In the genomic region with DNA sequence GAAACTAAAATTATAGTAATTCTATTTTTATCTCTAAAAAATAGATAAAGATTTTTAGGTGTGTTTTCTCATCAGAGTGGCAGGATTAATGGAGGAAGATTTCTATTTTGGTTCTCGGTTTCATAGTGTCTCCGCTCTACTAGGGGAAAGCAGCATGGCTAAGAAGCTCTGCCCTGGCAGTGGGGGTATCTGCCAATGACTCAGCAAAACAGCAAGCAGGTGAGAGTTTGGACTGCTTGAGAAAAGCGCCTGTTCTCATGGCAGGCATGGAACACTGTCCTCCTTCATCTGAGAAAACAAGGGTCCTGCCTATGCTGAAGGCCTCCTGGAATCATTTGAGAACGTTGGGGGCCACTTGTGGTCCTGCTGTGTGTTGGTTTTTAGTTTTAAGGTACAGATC, we compare ENCODE assay signal across 29 mouse cellular contexts. TPM values are rescaled to one million over a fixed set of nuclear protein-coding genes. Genes with fewer than 3 reads are reported as not detected.
DNase-seq lines count a peak whose midpoint lies in the region; ATAC-seq and TF ChIP-seq lines count a peak whose summit lies in the region.
"Had no signal": no experiment of that assay in that cellular context is flagged by ENCODE, and none has a peak within 500 bp of the region (broad histone marks: within the 10 kb centered on the region; RNA-seq: fewer than 3 reads in every experiment).

No protein-coding gene starts in this region.

- no peak overlapping the region for H3K4me3 ChIP-seq in liver, embryonic 11.5 days (ENCODE audit: low read depth, low read length)
- no peak overlapping the region for H3K4me3 ChIP-seq in liver, postnatal 0 days (ENCODE audit: low read depth, low read length)
- H3K4me3 ChIP-seq: embryonic facial prominence, embryonic 12.5 days; embryonic facial prominence, embryonic 15.5 days; erythroblast, embryonic 14.5 days; forebrain, embryonic 10.5 days; forebrain, embryonic 13.5 days; heart, adult 2 months; heart, embryonic 10.5 days; heart, embryonic 13.5 days; hindbrain, embryonic 12.5 days; hindbrain, embryonic 15.5 days had no signal

- H3K9ac ChIP-seq in liver, embryonic 11.5 days (ENCODE audit: low read depth, low read length): no peak overlapping the region
- no peak overlapping the region for H3K9ac ChIP-seq in liver, postnatal 0 days (replicated peaks)
- H3K9ac ChIP-seq: embryonic facial prominence, embryonic 12.5 days; embryonic facial prominence, embryonic 15.5 days; forebrain, embryonic 13.5 days; heart, embryonic 13.5 days; hindbrain, embryonic 12.5 days; hindbrain, embryonic 15.5 days had no signal

- no peak for TF ChIP-seq EP300 in liver, postnatal 0 days (IDR thresholded peaks at IDR 0.05; ENCODE audit: low read depth)

- 75% methylated on average over 4 of the region's 4 CpGs for WGBS in liver, embryonic 11.5 days
- 68% methylated on average over 4 of the region's 4 CpGs for WGBS in liver, postnatal 0 days (ENCODE audit: insufficient replicate concordance)

- H3K36me3 ChIP-seq in liver, embryonic 11.5 days (ENCODE audit: control insufficient read depth, insufficient read depth, low read length): no peaks in the 10 kb centered on the region
- no peaks in the 10 kb centered on the region for H3K36me3 ChIP-seq in liver, postnatal 0 days (replicated peaks; ENCODE audit: insufficient read depth, low read length)
- H3K36me3 ChIP-seq: embryonic facial prominence, embryonic 12.5 days; embryonic facial prominence, embryonic 15.5 days; G1E; heart, embryonic 10.5 days; heart, embryonic 13.5 days had no signal

- H3K9me3 ChIP-seq in liver, embryonic 11.5 days (ENCODE audit: control insufficient read depth, low read length): no peaks in the 10 kb centered on the region
- H3K9me3 ChIP-seq in liver, postnatal 0 days (ENCODE audit: low read length): no peaks in the 10 kb centered on the region
- H3K9me3 ChIP-seq: embryonic facial prominence, embryonic 12.5 days; embryonic facial prominence, embryonic 15.5 days; forebrain, embryonic 10.5 days; forebrain, embryonic 13.5 days; G1E; heart, embryonic 10.5 days; heart, embryonic 13.5 days; hindbrain, embryonic 12.5 days; hindbrain, embryonic 15.5 days had no signal

- no peak for ATAC-seq in liver, embryonic 11.5 days (replicated peaks; ENCODE audit: low FRiP score)
- 0 out of 2 replicates have a peak, but pooled peaks have one; percentile 30 for ATAC-seq in erythroid progenitor cell, adult 5-6 weeks (replicated peaks; ENCODE audit: low FRiP score, poor library complexity, severe bottlenecking)
- ATAC-seq in liver, postnatal 0 days: no peak
- ATAC-seq: forebrain, embryonic 13.5 days; forebrain, embryonic 16.5 days had no signal

- H3K4me2 ChIP-seq in liver, embryonic 11.5 days: no peak overlapping the region
- no peak overlapping the region for H3K4me2 ChIP-seq in liver, postnatal 0 days (ENCODE audit: low read depth, low read length)
- H3K4me2 ChIP-seq: embryonic facial prominence, embryonic 12.5 days; embryonic facial prominence, embryonic 15.5 days; forebrain, embryonic 13.5 days; heart, embryonic 13.5 days; hindbrain, embryonic 12.5 days; hindbrain, embryonic 15.5 days had no signal

- DNase-seq in liver: peak; percentile 26
- DNase-seq in liver, embryonic 11.5 days (ENCODE audit: low spot score): no peak
- DNase-seq in adipocyte (ENCODE audit: low spot score): peak; percentile 34
- no peak for DNase-seq in liver, postnatal 0 days
- DNase-seq in layer of hippocampus, adult 8-10 months (ENCODE audit: low spot score in 2 of 2): no peak
- no peak for DNase-seq in layer of hippocampus, adult 11-12 months (ENCODE audit: low spot score)
- no peak for DNase-seq in urinary bladder, postnatal 25 days (ENCODE audit: low spot score)
- DNase-seq: adrenal gland, adult 8-10 months; adrenal gland, postnatal 25 days; cerebellum, adult 18-20 months; cerebellum, adult 9-10 months; gastrocnemius, postnatal 10 days; gastrocnemius, postnatal 36 days; heart, adult 2 months; heart, postnatal 14 days; heart, postnatal 4 days had no signal

- peaks cover 9% of the 10 kb centered on the region; the same call in 1 of the 2 replicates for H3K4me1 ChIP-seq in liver, embryonic 11.5 days (replicated peaks; ENCODE audit: control insufficient read depth, insufficient read depth, low read length)
- H3K4me1 ChIP-seq in liver, postnatal 0 days (ENCODE audit: insufficient read depth): peaks cover 9% of the 10 kb centered on the region
- H3K4me1 ChIP-seq: embryonic facial prominence, embryonic 12.5 days; embryonic facial prominence, embryonic 15.5 days; hindbrain, embryonic 12.5 days; hindbrain, embryonic 15.5 days had no signal

- TF ChIP-seq CTCF in liver, postnatal 0 days (IDR thresholded peaks at IDR 0.05; ENCODE audit: low read depth): no peak

- H3K27me3 ChIP-seq in liver, embryonic 11.5 days (replicated peaks; ENCODE audit: control insufficient read depth, insufficient read depth, low read length): no peaks in the 10 kb centered on the region
- no peaks in the 10 kb centered on the region for H3K27me3 ChIP-seq in liver, postnatal 0 days (ENCODE audit: insufficient read depth, low read length)
- H3K27me3 ChIP-seq: embryonic facial prominence, embryonic 12.5 days; embryonic facial prominence, embryonic 15.5 days; forebrain, embryonic 13.5 days; heart, embryonic 13.5 days; hindbrain, embryonic 12.5 days; hindbrain, embryonic 15.5 days had no signal

- H3K27ac ChIP-seq in liver, embryonic 11.5 days (ENCODE audit: low read depth, low read length): no peak overlapping the region
- 0 out of 2 replicates have a peak overlapping the region, but pooled peaks have one; percentile 30 for H3K27ac ChIP-seq in liver, postnatal 0 days (ENCODE audit: low read depth)
- H3K27ac ChIP-seq: embryonic facial prominence, embryonic 12.5 days; embryonic facial prominence, embryonic 15.5 days; forebrain, embryonic 10.5 days; forebrain, embryonic 13.5 days; heart, adult 2 months; heart, embryonic 10.5 days; heart, embryonic 13.5 days; hindbrain, embryonic 12.5 days; hindbrain, embryonic 15.5 days had no signal

RNA-seq across cellular contexts. Expression of a gene that starts 12.3 kb away (rescaled TPM):
- 0.47 and 0.48 TPM in 2 replicates for polyA plus RNA-seq in liver, embryonic 11.5 days (2014; fragmentation: Nextera tagmentation; extraction: Ambion mirVana)
- total RNA-seq in erythroid progenitor cell, adult 5-6 weeks (2015; ENCODE audit: low replicate concordance): 0.42 and 0.72 TPM in 2 replicates
- total RNA-seq in erythroid progenitor cell, adult 5-6 weeks (2017; ENCODE audit: low replicate concordance): 0.51 TPM in 1 of 2 replicates, not detected in the other
- not detected in 2 replicates for polyA plus RNA-seq in liver, postnatal 0 days (2015; fragmentation: Nextera tagmentation; extraction: Ambion mirVana)
- 1 to 10 TPM; 3.7 to 6.0 (median 4.4) TPM for total RNA-seq in layer of hippocampus, adult 8-10 months (2022)
- total RNA-seq: gastrocnemius, adult 18-20 months; gastrocnemius, postnatal 36 days had no signal
- polyA plus RNA-seq: erythroblast, embryonic 14.5 days; G1E had no signal

Comparison
In these comparisons a context has a peak if more than half of its experiments do, and no peak if none do; other contexts are left out.
1. DNase-seq: peak in liver (single experiment) and adipocyte (single experiment); none in liver, embryonic 11.5 days (single experiment), liver, postnatal 0 days (single experiment), layer of hippocampus, adult 8-10 months (0 of 2), layer of hippocampus, adult 11-12 months (single experiment) and urinary bladder, postnatal 25 days (single experiment).